Mouse (Mus musculus): ENCODE results near the gene Krt77. TPM values are rescaled to one million over a fixed set of nuclear protein-coding genes. Genes with fewer than 3 reads are reported as not detected.

The Krt77 gene
- polyA plus RNA-seq (2015; fragmentation: Nextera tagmentation; extraction: Ambion mirVana), result 0.12 and 0.13 TPM in 2 replicates

DNA sequence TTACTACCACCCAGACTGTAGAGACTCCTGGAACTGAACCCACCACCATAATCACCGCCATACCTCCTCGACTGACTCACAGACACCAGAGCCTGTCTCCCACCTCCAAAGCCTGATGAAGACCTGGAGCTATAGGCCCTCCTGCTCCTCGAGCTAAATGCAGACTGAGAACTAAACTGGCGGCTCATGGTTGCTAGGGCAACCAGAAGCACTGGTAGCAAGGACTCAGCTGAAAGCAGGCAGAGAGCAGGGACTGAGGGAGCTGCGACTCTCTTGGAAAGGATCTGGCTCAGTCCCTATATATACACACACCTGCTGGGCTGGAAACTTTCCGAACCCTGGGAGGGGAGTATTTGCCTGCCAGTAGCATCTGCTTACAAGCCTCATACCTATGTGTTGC lies at the start of gene Krt77:
TSS of gene Krt77 (minus strand) at position 275 of the 400 bp plus-strand sequence.
- ATAC-seq (ENCODE audit: low read depth), result peak; percentile 43; the same call in 1 of the 2 replicates
- 34% methylated on average over 6 of the region's 6 CpGs for WGBS
- no peak within 1 kb of the TSS for H3K4me2 ChIP-seq
- H3K9ac ChIP-seq, result 0 out of 2 replicates have a peak within 1 kb of the TSS, but pooled peaks have one; percentile 3
- no peaks in the 10 kb centered on the region for H3K9me3 ChIP-seq
- no peak within 1 kb of the TSS for H3K4me3 ChIP-seq
- H3K27me3 ChIP-seq, result no peaks in the 10 kb centered on the region
- 0 out of 2 replicates have a peak, but pooled peaks cover 3% of the 10 kb centered on the region for H3K4me1 ChIP-seq (replicated peaks)
- no peaks in the 10 kb centered on the region for H3K36me3 ChIP-seq
- H3K27ac ChIP-seq (replicated peaks), result no peak within 1 kb of the TSS

- H3K9ac ChIP-seq, result no peak overlapping the region
- H3K27me3 ChIP-seq, result no peaks in the 10 kb centered on the region
- ATAC-seq (ENCODE audit: low read depth), result no peak
- no peaks in the 10 kb centered on the region for H3K9me3 ChIP-seq
- H3K4me2 ChIP-seq, result no peak overlapping the region
- no peak overlapping the region for H3K4me3 ChIP-seq
- 78% methylated on average over 2 of the region's 2 CpGs for WGBS
- H3K4me1 ChIP-seq (replicated peaks), result no peaks in the 10 kb centered on the region
- no peaks in the 10 kb centered on the region for H3K36me3 ChIP-seq
- no peak overlapping the region for H3K27ac ChIP-seq (replicated peaks)
Observed at GRCm38 (mm10) chr15:101916072-101916471, 46.6 kb upstream of the Krt77 start.

DNA sequence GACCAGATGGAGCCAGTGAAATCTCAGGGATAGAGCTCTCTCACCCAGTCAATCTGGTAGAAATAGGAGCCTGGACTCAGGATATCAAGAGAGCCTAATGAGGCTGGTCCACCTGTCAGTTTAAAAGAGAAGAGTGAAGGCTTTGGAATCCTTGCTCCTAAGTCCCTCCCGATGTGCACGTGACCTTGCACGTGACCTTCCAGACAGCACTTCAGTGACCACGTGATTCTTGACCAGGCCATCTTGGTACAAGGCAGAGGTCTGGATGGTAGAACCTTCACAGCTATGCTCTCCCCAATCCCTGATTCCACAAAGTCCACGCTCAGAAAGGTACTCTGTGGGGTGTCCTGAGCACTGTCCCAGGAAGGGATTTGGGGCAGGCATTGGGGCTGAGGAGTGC lies 35.3 kb upstream of the Krt77 start:
- ATAC-seq (ENCODE audit: low read depth), result no peak
- Histone ChIP-seq H3K27ac (replicated peaks) (no peak overlapping the region), H3K4me3 (no peak overlapping the region), H3K9me3 (no peaks in the 10 kb centered on the region), H3K4me2 (no peak overlapping the region), H3K4me1 (replicated peaks) (peaks cover 5% of the 10 kb centered on the region), H3K36me3 (no peaks in the 10 kb centered on the region), H3K9ac (no peak overlapping the region), H3K27me3 (no peaks in the 10 kb centered on the region)
- WGBS, result 80% methylated on average over 5 of the region's 5 CpGs

DNA sequence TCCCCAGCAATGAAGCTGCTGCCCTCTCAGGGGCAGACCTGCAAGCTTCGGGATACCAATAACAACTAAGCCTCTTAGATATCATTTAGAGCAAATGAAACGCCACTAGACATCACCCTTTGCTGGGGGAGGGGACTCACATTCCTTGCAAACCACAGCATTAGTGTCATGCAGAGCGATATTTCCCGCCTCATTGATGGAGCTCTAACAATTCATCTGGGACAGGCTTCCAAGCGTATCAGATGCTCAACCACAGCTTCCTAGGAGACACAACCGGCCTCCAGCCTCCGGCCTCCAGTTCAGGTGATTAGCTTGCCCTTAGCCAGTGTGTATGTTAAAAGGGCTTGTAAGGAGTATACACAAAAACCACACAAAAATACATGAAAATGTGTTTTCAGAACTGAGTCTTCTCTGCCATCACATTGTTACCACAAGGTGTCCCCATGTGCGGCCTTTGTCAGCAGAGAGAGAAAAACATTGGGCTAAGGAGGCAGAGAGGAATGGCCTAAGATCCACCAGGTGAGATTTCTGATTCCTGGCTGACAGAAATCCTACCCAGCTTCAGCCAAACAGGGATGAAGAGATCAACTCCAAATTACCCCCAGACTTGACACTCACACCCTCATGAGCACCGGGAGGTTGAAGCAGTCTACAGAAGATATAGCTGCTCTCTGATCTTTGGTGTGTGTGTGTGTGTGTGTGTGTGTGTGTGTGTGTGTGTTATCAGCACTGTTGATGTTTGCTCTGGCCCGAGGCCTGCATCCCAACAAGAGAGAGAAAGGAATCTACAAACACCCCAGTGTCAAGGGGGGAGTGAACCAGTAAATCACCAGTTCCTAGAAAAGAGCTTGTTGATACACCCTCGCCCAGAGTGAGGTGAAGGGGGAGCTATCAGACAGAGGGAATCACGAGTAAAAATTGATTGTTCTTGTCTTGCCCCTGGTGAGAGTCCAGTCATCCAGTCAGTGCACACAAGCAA lies 33.0 kb upstream of the Krt77 start:
- Histone ChIP-seq H3K36me3 (no peaks in the 10 kb centered on the region), H3K4me1 (replicated peaks) (peaks cover 5% of the 10 kb centered on the region), H3K4me3 (no peak overlapping the region), H3K9me3 (no peaks in the 10 kb centered on the region), H3K9ac (no peak overlapping the region), H3K27ac (replicated peaks) (no peak overlapping the region), H3K27me3 (no peaks in the 10 kb centered on the region), H3K4me2 (no peak overlapping the region)
- no peak for ATAC-seq (ENCODE audit: low read depth)
- 58% methylated on average over 12 of the region's 12 CpGs for WGBS

DNA sequence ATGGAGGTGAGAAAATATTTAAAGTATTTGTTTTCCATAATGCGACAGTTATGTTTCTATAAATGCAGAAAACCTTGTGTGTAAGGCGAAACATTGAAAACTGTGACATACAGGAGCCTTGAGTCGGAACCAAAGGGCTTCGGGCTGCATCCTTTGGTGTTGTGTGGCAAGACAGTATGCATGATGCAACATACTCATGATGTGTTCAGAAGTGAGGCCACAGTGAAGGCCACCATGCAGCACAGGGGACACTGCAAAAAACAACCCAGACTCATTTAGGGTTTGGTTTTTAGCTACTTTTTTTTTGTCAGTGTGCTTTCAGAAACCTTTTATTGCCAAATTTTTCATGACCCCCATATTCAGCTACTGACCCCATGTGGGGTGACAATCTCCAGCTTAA lies 25.7 kb upstream of the Krt77 start:
- Histone ChIP-seq H3K9me3 (no peaks in the 10 kb centered on the region), H3K4me2 (no peak overlapping the region), H3K4me1 (replicated peaks) (no peaks in the 10 kb centered on the region), H3K27ac (replicated peaks) (no peak overlapping the region), H3K9ac (no peak overlapping the region), H3K36me3 (no peaks in the 10 kb centered on the region), H3K4me3 (no peak overlapping the region), H3K27me3 (no peaks in the 10 kb centered on the region)
- WGBS, result 95% methylated on average over 4 of the region's 4 CpGs
- no peak for ATAC-seq (ENCODE audit: low read depth)

DNA sequence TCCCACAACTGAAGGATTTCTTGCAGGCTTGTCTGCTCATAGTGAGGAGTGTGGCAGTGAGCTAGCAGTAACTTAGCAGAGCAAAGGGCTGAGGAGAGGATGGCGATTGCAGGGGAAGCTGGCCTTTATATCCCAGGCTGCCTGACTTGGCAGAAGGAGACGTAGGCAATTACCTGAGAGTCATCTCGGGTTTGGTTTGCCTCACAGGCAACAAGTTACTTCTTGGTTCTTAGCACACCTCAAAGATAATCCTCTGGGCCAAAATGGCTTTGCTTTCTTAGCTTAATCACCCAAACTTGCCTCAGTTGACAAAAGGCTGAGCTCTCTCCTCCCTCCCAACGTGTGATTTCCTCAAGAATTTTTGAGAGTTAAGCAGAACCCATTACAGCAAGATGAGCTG lies 23.3 kb upstream of the Krt77 start, which contains the start of gene Krt76:
TSS of gene Krt76 (minus strand) at position 101 of the 400 bp plus-strand sequence.
- Histone ChIP-seq H3K27ac (replicated peaks) (no peak within 1 kb of the TSS), H3K27me3 (no peaks in the 10 kb centered on the region), H3K4me2 (no peak within 1 kb of the TSS), H3K4me1 (replicated peaks) (no peaks in the 10 kb centered on the region), H3K36me3 (no peaks in the 10 kb centered on the region), H3K9me3 (no peaks in the 10 kb centered on the region), H3K9ac (no peak within 1 kb of the TSS), H3K4me3 (no peak within 1 kb of the TSS)
- 73% methylated on average over 4 of the region's 4 CpGs for WGBS
- ATAC-seq (ENCODE audit: low read depth), result no peak

DNA sequence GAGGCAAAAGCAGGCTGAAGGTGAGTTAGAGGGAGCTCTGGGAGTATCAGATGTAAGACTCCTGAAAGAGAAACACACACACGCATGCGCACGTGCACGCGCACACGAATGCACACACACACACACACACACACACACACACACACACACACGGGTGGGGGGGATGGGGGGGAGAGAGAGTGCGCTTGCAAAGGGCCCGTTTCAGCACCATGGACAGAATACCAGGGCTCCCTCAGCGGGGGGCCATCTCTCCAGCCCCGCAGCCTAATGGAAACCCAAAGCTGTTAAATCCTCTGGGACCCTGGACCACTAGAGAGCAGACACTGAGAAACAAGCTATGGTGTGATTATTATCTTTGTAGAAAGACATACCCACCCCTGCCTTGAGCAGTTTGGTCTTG lies 10.3 kb upstream of the Krt77 start:
- no peak overlapping the region for H3K4me2 ChIP-seq

DNA sequence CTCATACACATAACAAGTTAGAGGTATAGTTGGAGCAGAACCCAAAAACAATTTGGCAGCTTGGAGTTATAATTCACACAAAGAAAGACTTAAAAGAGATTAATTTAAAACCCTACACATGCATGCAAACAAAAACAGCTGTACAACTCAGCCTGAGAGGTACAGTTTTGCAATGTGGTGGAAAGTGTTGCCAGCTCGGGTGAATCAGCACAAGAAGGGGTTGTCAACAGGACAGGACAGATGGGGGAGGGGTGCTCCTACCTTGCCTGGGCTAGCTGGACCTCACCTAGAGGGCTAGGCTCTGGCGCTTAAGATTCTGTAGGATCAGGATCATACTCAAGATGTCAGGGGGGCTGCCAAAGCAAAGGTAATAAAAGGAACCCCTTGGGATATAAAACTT lies 8.5 kb upstream of the Krt77 start:
- no peak overlapping the region for H3K4me2 ChIP-seq
- no peak overlapping the region for H3K4me3 ChIP-seq
- H3K27ac ChIP-seq (replicated peaks), result no peak overlapping the region
- no peaks in the 10 kb centered on the region for H3K27me3 ChIP-seq
- H3K9ac ChIP-seq, result no peak overlapping the region
- H3K36me3 ChIP-seq, result no peaks in the 10 kb centered on the region
- H3K4me1 ChIP-seq (replicated peaks), result no peaks in the 10 kb centered on the region
- ATAC-seq (ENCODE audit: low read depth), result no peak
- WGBS, result 75% methylated on average over 2 of the region's 2 CpGs
- H3K9me3 ChIP-seq, result no peaks in the 10 kb centered on the region

More for the DNA sequence above, 10.3 kb upstream of the Krt77 start:
- no peak for ATAC-seq (ENCODE audit: low read depth)
- no peak overlapping the region for H3K4me3 ChIP-seq
- no peaks in the 10 kb centered on the region for H3K9me3 ChIP-seq
- H3K9ac ChIP-seq, result no peak overlapping the region
- no peaks in the 10 kb centered on the region for H3K27me3 ChIP-seq
- H3K36me3 ChIP-seq, result no peaks in the 10 kb centered on the region
- H3K27ac ChIP-seq (replicated peaks), result no peak overlapping the region
- no peaks in the 10 kb centered on the region for H3K4me1 ChIP-seq (replicated peaks)
- 31% methylated on average over 11 of the region's 11 CpGs for WGBS

DNA sequence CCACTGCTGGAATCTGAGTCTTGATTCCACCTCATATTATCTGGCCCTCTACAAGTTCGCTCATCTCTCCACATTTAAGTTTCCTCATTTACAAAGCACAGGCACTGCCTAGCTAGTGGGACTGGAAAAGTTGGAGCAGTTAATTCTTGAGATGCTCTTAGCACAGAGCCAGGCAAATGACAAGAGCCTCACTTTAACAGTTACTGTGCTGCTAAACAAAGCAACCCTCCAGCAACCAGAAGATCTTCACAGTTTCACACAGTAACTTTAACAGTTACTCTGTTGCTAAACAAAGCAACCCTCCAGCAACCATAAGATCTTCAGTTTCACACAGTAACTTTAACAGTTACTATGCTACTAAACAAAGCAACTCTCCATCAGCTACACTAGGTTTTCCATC lies 4.9 kb upstream of the Krt77 start:
- no peak overlapping the region for H3K27ac ChIP-seq (replicated peaks)
- 0 out of 2 replicates have a peak, but pooled peaks cover 2% of the 10 kb centered on the region for H3K4me1 ChIP-seq (replicated peaks)
- H3K9me3 ChIP-seq, result no peaks in the 10 kb centered on the region
- no peak overlapping the region for H3K4me3 ChIP-seq
- no peaks in the 10 kb centered on the region for H3K27me3 ChIP-seq
- WGBS, result 82% methylated on average over 1 of the region's 1 CpGs
- H3K4me2 ChIP-seq, result no peak overlapping the region
- ATAC-seq (ENCODE audit: low read depth), result no peak
- no peaks in the 10 kb centered on the region for H3K36me3 ChIP-seq
- H3K9ac ChIP-seq, result no peak overlapping the region

- ATAC-seq (ENCODE audit: low read depth), result no peak
- Histone ChIP-seq H3K4me1 (replicated peaks) (0 out of 2 replicates have a peak, but pooled peaks cover 3% of the 10 kb centered on the region), H3K9me3 (no peaks in the 10 kb centered on the region), H3K27me3 (no peaks in the 10 kb centered on the region), H3K36me3 (no peaks in the 10 kb centered on the region), H3K27ac (replicated peaks) (no peak overlapping the region), H3K4me2 (no peak overlapping the region), H3K4me3 (no peak overlapping the region), H3K9ac (no peak overlapping the region)
- WGBS, result 38% methylated on average over 4 of the region's 4 CpGs
Observed at GRCm38 (mm10) chr15:101873231-101873630, 3.7 kb upstream of the Krt77 start.

DNA sequence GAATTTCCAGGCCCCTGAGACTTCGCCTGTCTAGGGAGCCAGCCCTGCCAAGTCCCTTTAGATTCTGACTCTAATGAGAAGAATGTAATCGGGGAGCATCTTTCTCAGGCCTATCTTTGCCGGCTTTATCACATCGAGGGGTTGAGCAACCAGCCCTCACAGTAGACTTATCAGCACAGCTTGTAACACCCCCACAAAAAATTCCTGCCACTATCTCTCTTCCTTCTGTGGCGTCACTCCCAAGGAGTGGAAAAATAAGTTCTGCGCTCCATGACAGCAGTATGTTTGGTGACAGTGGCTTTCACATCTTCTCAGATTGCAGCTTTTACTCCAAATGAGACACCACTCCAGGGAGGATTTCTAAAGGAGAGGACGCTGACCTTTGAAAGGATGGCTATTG lies 2.8 kb downstream of the Krt77 start:
- peaks cover 16% of the 10 kb centered on the region for H3K27me3 ChIP-seq
- no peak overlapping the region for H3K9ac ChIP-seq
- H3K4me2 ChIP-seq, result no peak overlapping the region
- 82% methylated on average over 7 of the region's 7 CpGs for WGBS
- H3K4me1 ChIP-seq (replicated peaks), result 0 out of 2 replicates have a peak, but pooled peaks cover 3% of the 10 kb centered on the region
- H3K36me3 ChIP-seq, result no peaks in the 10 kb centered on the region
- ATAC-seq (ENCODE audit: low read depth), result no peak
- no peaks in the 10 kb centered on the region for H3K9me3 ChIP-seq
- H3K27ac ChIP-seq (replicated peaks), result no peak overlapping the region
- no peak overlapping the region for H3K4me3 ChIP-seq

DNA sequence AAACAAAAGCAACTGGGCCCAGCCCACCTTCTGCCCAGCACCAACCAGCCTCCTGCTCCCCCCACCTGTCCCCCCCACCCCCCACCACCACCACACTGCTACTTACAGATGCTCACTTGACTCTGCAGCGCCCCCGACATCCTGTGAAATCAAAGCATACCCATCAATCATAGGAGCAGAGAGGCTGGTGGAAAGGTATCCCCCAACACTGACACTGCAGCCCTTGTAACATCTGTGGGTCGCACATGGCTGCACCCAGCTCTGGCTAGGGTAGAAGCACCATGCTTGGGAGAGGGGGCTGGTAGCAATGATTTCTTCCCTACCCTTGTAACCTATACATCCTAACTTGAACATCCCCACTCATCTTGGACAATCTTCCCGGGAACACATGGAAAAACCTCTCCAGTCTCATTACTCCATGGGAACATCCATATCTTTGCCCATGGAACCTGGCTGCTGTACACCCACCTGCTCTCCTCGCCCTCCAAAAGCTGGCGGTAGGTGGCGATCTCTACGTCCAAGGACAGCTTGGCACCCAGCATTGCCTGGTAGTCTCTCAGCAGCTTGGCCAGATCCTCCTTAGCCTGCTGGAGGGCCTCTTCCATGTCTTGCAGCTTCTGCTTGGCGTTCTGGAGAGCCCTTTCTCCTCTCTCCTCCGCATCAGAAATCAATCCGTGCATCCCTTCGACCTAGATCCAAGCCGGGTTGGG lies 8.9 kb downstream of the Krt77 start:
- peak overlapping the region; percentile 47; the same call in 1 of the 2 replicates for H3K4me3 ChIP-seq
- H3K9ac ChIP-seq, result 0 out of 2 replicates have a peak overlapping the region, but pooled peaks have one; percentile 69
- WGBS, result 60% methylated on average over 13 of the region's 13 CpGs
- 0 out of 2 replicates have a peak, but pooled peaks have one; percentile 34 for ATAC-seq (ENCODE audit: low read depth)
- no peaks in the 10 kb centered on the region for H3K36me3 ChIP-seq
- peak overlapping the region; percentile 81 for H3K4me2 ChIP-seq
- peaks cover 69% of the 10 kb centered on the region for H3K27me3 ChIP-seq
- no peak overlapping the region for H3K27ac ChIP-seq (replicated peaks)
- H3K9me3 ChIP-seq, result no peaks in the 10 kb centered on the region
- H3K4me1 ChIP-seq (replicated peaks), result peaks cover 21% of the 10 kb centered on the region

All from neural tube, embryonic 13.5 days (tissue).